Mouse (Mus musculus) midbrain, postnatal 0 days (tissue): ENCODE measurements around the gene Mphosph6. TPM values are rescaled to one million over a fixed set of nuclear protein-coding genes. Genes with fewer than 3 reads are reported as not detected.
A peak's percentile ranks its signal among the peaks of the same experiment; 100 is the strongest.

Experiments used
- ATAC-seq: fragments of 200-750 bp; cut with Nextera tagmentation; 2 replicates; pipeline ENCODE4 v1.8.0; 2017; ENCODE audit warnings: moderate number of reproducible peaks, mild to moderate bottlenecking, moderate TSS enrichment, moderate library complexity; ENCODE audit not compliant: low FRiP score
- DNase-seq: peaks from one replicate; pipeline ENCODE4 v3.0.0-alpha.2; 2015; ENCODE audit warnings: low spot score
- H3K27ac ChIP-seq: fragments of 300-500 bp; sonication (generic); 2 replicates; pipeline ENCODE4 v1.5.1; 2014; ENCODE audit warnings: low read depth, mild to moderate bottlenecking, low read length, mixed read lengths
- H3K27me3 ChIP-seq: fragments of 300-500 bp; sonication (generic); 2 replicates; pipeline ENCODE4 v1.6.1; 2014; ENCODE audit warnings: low read length, control low read depth, mixed read lengths; ENCODE audit not compliant: insufficient read depth
- H3K36me3 ChIP-seq: fragments of 300-500 bp; sonication (generic); 2 replicates; pipeline ENCODE4 v1.6.1; 2014; ENCODE audit warnings: low read length, control low read depth, mixed read lengths; ENCODE audit not compliant: insufficient read depth
- H3K4me1 ChIP-seq: fragments of 300-500 bp; sonication (generic); 2 replicates; pipeline ENCODE4 v1.6.1; 2014; ENCODE audit warnings: mild to moderate bottlenecking, control low read depth, antibody characterized with exemption, low read length, mixed read lengths; ENCODE audit not compliant: insufficient read depth
- H3K4me2 ChIP-seq: fragments of 300-500 bp; sonication (generic); 2 replicates; pipeline ENCODE4 v1.6.1; 2014; ENCODE audit warnings: low read depth, mild to moderate bottlenecking, low read length, mixed read lengths; ENCODE audit not compliant: poor library complexity, severe bottlenecking
- H3K4me3 ChIP-seq: fragments of 300-500 bp; sonication (generic); 2 replicates; pipeline ENCODE4 v1.5.1; 2014; ENCODE audit warnings: low read depth, mild to moderate bottlenecking, low read length, moderate library complexity
- H3K9ac ChIP-seq: fragments of 300-500 bp; sonication (generic); replicated peaks from 2 replicates; pipeline ENCODE4 v1.6.1; 2014; ENCODE audit warnings: mild to moderate bottlenecking, low read length, moderate library complexity, mixed read lengths; ENCODE audit not compliant: poor library complexity, severe bottlenecking
- H3K9me3 ChIP-seq: fragments of 300-500 bp; sonication (generic); 2 replicates; pipeline ENCODE4 v1.6.1; 2016; ENCODE audit warnings: low read length, control low read depth
- CTCF ChIP-seq: IDR thresholded peaks from 2 replicates; pipeline ENCODE4 v1.5.1; 2016; ENCODE audit warnings: antibody characterized with exemption, mild to moderate bottlenecking
- WGBS: fragments of 180-500 bp; shearing (Covaris S2); extraction: QIAGEN DNeasy Blood & Tissue Kit; methylation state at CpG from one replicate; pipeline ENCODE4 v1.1.7; 2014; 5-methylcytosine and 5-hydroxymethylcytosine counted together
- polyA plus RNA-seq: library from polyadenylated mRNA; unstranded; fragments of >200 nt; fragmentation: Nextera tagmentation; extraction: Ambion mirVana; gene quantifications from 2 replicates; pipeline ENCODE4 v1.2.1, GENCODE M21; 2015
- total RNA-seq: library from RNA; depleted of rRNA; stranded (reverse); fragments of >200 nt; gene quantifications from 2 replicates; pipeline ENCODE4 v1.2.3, GENCODE M21; 2014

The Mphosph6 gene
- total and polyA plus RNA-seq, 2 experiments from 2014 or later: 20.6 to 31.4 TPM

DNA sequence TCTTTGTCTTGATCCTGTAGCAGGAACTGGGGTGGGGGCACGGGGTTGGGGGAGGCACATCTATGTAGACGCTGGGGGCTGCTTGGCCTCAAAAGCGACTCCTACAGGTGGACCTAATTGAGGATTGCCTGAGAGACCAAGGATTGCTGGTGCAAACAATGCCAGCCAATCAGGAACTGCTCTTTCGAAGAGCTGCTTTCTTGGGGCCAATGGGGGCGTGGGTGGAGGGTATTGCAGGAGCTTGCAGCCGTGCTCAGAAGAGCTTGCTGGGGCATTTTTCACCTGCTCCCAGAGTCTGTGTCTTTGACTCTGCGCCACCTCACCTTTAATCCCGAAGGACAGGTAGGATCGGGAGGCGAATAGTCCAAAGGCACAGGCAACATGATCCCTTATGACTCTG, 26.1 kb downstream of the Mphosph6 start:
- DNase-seq: no peak
- no peaks in the 10 kb centered on the region for H3K4me1 ChIP-seq
- 47% methylated on average over 10 of the region's 10 CpGs for WGBS
- TF ChIP-seq CTCF: no peak
- no peak for ATAC-seq
- no peak overlapping the region for H3K27ac ChIP-seq
- H3K4me3 ChIP-seq: no peak overlapping the region
- no peaks in the 10 kb centered on the region for H3K27me3 ChIP-seq
- H3K9ac ChIP-seq: no peak overlapping the region
- no peaks in the 10 kb centered on the region for H3K36me3 ChIP-seq
- H3K4me2 ChIP-seq: no peak overlapping the region
- H3K9me3 ChIP-seq: no peaks in the 10 kb centered on the region

DNA sequence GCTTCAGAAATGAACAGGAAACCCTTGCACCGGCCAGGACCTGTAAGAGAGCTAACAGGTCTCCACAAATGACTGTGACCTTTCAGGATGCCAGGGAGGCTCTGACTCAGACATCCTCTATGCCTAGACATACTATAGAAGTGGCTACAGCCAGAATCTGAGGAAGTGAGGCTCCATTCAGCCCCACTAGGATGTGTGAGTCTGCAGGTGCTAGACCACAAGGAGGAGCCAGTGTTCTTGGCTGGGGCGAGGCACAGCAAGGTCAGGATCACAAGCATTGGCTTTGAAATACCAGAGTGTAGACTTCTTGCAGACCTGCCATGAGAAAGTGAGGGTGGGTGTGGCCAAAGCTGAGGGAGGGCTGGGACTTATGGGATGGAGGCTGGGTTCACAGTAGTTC, 29.1 kb downstream of the Mphosph6 start:
- no peak for ATAC-seq

GRCm38 (mm10) chr8:117772126-117772525, 29.6 kb downstream of the Mphosph6 start:
- Histone ChIP-seq H3K4me1 (no peaks in the 10 kb centered on the region), H3K36me3 (no peaks in the 10 kb centered on the region), H3K27me3 (no peaks in the 10 kb centered on the region), H3K27ac (no peak overlapping the region), H3K4me3 (no peak overlapping the region), H3K9ac (no peak overlapping the region), H3K4me2 (no peak overlapping the region), H3K9me3 (no peaks in the 10 kb centered on the region)
- peak; percentile 84 for TF ChIP-seq CTCF
- peak; percentile 73 for DNase-seq
- ATAC-seq: no peak
- 69% methylated on average over 2 of the region's 2 CpGs for WGBS

More for the DNA sequence above, 29.1 kb downstream of the Mphosph6 start:
- WGBS: 65% methylated on average over 2 of the region's 2 CpGs
- TF ChIP-seq CTCF: peak; percentile 44; the same call in 1 of the 2 replicates
- H3K27me3 ChIP-seq: no peaks in the 10 kb centered on the region
- H3K36me3 ChIP-seq: no peaks in the 10 kb centered on the region
- H3K4me3 ChIP-seq: no peak overlapping the region
- H3K27ac ChIP-seq: no peak overlapping the region
- DNase-seq: no peak
- H3K4me1 ChIP-seq: no peaks in the 10 kb centered on the region
- no peak overlapping the region for H3K9ac ChIP-seq
- no peaks in the 10 kb centered on the region for H3K9me3 ChIP-seq
- H3K4me2 ChIP-seq: no peak overlapping the region

DNA sequence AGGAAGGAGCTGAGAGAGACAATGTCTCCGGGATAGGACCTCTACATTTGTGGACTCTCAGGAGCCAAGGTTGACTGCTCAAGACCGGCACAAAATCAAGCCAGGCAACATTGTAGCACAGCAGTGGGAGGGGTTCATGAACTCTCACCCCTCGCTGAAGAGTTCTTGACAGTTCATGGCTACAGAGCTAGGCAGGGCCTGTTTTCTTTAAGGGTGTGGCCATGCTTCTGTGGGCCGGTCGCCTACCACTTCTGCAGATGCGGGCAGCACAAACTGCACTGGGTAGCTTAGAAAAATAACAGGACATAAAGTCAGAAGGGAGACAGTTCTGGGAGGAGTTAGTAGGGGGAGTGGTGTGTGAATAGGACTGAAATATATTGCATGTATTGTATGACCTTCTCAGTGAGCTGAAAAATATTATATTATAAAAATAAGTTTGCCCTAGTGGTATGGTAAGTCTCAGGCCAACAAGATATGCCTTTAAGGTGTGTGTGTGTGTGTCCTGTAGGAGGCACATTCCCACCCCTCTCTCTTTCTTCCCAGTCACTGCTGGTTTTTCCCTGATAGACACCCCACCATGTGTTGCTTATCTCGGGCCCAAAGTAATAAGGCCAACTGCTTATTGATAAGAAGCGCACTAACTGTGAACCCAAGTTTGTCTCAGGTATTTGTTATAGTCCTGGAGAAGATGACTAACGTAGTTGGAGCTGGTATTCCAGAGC, 30.5 kb downstream of the Mphosph6 start:
- DNase-seq (no peak), ATAC-seq (no peak)
- Histone ChIP-seq H3K4me1 (no peaks in the 10 kb centered on the region), H3K9me3 (no peaks in the 10 kb centered on the region), H3K9ac (no peak overlapping the region), H3K27me3 (no peaks in the 10 kb centered on the region), H3K4me3 (no peak overlapping the region), H3K4me2 (no peak overlapping the region), H3K36me3 (no peaks in the 10 kb centered on the region), H3K27ac (no peak overlapping the region)
- WGBS: 83% methylated on average over 9 of the region's 9 CpGs
- TF ChIP-seq CTCF: no peak

GRCm38 (mm10) chr8:117768971-117769370, 32.8 kb downstream of the Mphosph6 start:
- no peak for ATAC-seq

DNA sequence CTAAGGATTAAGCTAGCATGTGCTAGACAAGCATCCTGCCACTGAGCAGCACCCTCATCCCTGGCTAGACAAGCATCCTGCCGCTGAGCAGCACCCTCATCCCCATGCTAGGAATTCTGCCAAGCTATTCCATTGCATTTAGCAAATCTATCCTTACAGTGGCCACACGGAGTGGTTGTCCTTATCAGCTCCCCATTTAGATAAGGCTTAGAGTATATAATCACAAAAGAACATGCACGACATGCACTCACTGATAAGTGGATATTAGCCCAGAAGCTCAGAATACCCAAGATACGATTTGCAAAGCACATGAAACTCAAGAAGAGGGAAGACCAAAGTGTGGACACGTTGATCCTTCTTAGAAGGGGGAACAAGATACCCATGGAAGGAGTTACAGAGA, 35.8 kb downstream of the Mphosph6 start:
- no peak overlapping the region for H3K27ac ChIP-seq
- WGBS: 66% methylated on average over 5 of the region's 5 CpGs
- H3K36me3 ChIP-seq: no peaks in the 10 kb centered on the region
- no peaks in the 10 kb centered on the region for H3K4me1 ChIP-seq
- H3K4me3 ChIP-seq: no peak overlapping the region
- no peak for DNase-seq
- TF ChIP-seq CTCF: no peak
- ATAC-seq: no peak
- no peaks in the 10 kb centered on the region for H3K9me3 ChIP-seq
- H3K9ac ChIP-seq: no peak overlapping the region
- H3K27me3 ChIP-seq: no peaks in the 10 kb centered on the region
- no peak overlapping the region for H3K4me2 ChIP-seq

More at GRCm38 (mm10) chr8:117768971-117769370, 32.8 kb downstream of the Mphosph6 start:
- WGBS: 68% methylated on average over 6 of the region's 7 CpGs
- H3K4me3 ChIP-seq: no peak overlapping the region
- no peak overlapping the region for H3K27ac ChIP-seq
- H3K27me3 ChIP-seq: no peaks in the 10 kb centered on the region
- no peak for TF ChIP-seq CTCF
- no peak overlapping the region for H3K4me2 ChIP-seq
- H3K9ac ChIP-seq: no peak overlapping the region
- no peaks in the 10 kb centered on the region for H3K4me1 ChIP-seq
- no peak for DNase-seq
- H3K9me3 ChIP-seq: no peaks in the 10 kb centered on the region
- no peaks in the 10 kb centered on the region for H3K36me3 ChIP-seq
